Mouse (Mus musculus) midbrain, embryonic 16.5 days (tissue): ENCODE measurements at regions not wholly inside any gene's neighbourhood (a gene's known extent, or its start where the extent isn't known, plus 50 kb on each side); places are given as distances from the start of the nearest gene placed in this dataset.

Experiments
- ATAC-seq: fragments of 200-750 bp; cut with Nextera tagmentation; 2 replicates; pipeline ENCODE4 v1.8.0; 2017; ENCODE audit warnings: moderate TSS enrichment
- H3K27ac ChIP-seq: fragments of 300-500 bp; sonication (generic); 2 replicates; pipeline ENCODE4 v1.5.1; 2014; ENCODE audit warnings: mild to moderate bottlenecking, low read length, mixed read lengths
- H3K27me3 ChIP-seq: fragments of 300-500 bp; sonication (generic); 2 replicates; pipeline ENCODE4 v1.6.1; 2014; ENCODE audit warnings: low read depth, low read length, mixed read lengths; ENCODE audit not compliant: control insufficient read depth, insufficient read depth
- H3K36me3 ChIP-seq: fragments of 300-500 bp; sonication (generic); 2 replicates; pipeline ENCODE4 v1.6.1; 2014; ENCODE audit warnings: mild to moderate bottlenecking, low read length, moderate library complexity, mixed read lengths; ENCODE audit not compliant: control insufficient read depth, insufficient read depth
- H3K4me1 ChIP-seq: fragments of 300-500 bp; sonication (generic); 2 replicates; pipeline ENCODE4 v1.6.1; 2014; ENCODE audit warnings: mild to moderate bottlenecking, low read length, mixed read lengths; ENCODE audit not compliant: control insufficient read depth, insufficient read depth
- H3K4me2 ChIP-seq: fragments of 300-500 bp; sonication (generic); 2 replicates; pipeline ENCODE4 v1.6.1; 2014; ENCODE audit warnings: mild to moderate bottlenecking, low read length, mixed read lengths
- H3K4me3 ChIP-seq: fragments of 300-500 bp; sonication (generic); 2 replicates; pipeline ENCODE4 v1.5.1; 2014; ENCODE audit warnings: low read depth, mild to moderate bottlenecking, low read length, moderate library complexity, mixed read lengths
- H3K9ac ChIP-seq: fragments of 300-500 bp; sonication (generic); 2 replicates; pipeline ENCODE4 v1.6.1; 2014; ENCODE audit warnings: low read depth, low read length, mixed read lengths
- H3K9me3 ChIP-seq: fragments of 300-500 bp; sonication (generic); replicated peaks from 2 replicates; pipeline ENCODE4 v1.6.1; 2014; ENCODE audit warnings: mild to moderate bottlenecking, low read length, mixed read lengths; ENCODE audit not compliant: control insufficient read depth, poor library complexity, severe bottlenecking
- WGBS: fragments of 180-500 bp; shearing (Covaris S2); extraction: QIAGEN DNeasy Blood & Tissue Kit; methylation state at CpG from one replicate; pipeline ENCODE4 v1.1.7; 2014; 5-methylcytosine and 5-hydroxymethylcytosine counted together

- ATAC-seq: no peak
- Histone ChIP-seq H3K4me1 (peaks cover 4% of the 10 kb centered on the region; the same call in 1 of the 2 replicates), H3K9ac (no peak overlapping the region), H3K36me3 (no peaks in the 10 kb centered on the region), H3K4me3 (no peak overlapping the region), H3K27me3 (no peaks in the 10 kb centered on the region), H3K9me3 (no peaks in the 10 kb centered on the region), H3K4me2 (no peak overlapping the region), H3K27ac (no peak overlapping the region)
- 89% methylated on average over 5 of the region's 5 CpGs for WGBS
Observed at GRCm38 (mm10) chr9:50119412-50119811, 225.4 kb downstream of the Rpl10-ps3 start.

- H3K27ac ChIP-seq: no peak overlapping the region
- no peaks in the 10 kb centered on the region for H3K4me1 ChIP-seq
- no peak overlapping the region for H3K4me2 ChIP-seq
- WGBS: 84% methylated on average over 6 of the region's 6 CpGs
- H3K27me3 ChIP-seq: no peaks in the 10 kb centered on the region
- H3K9ac ChIP-seq: no peak overlapping the region
- no peaks in the 10 kb centered on the region for H3K36me3 ChIP-seq
- ATAC-seq: no peak
- no peaks in the 10 kb centered on the region for H3K9me3 ChIP-seq
- no peak overlapping the region for H3K4me3 ChIP-seq
Observed at GRCm38 (mm10) chr9:50118578-50118977, 226.2 kb downstream of the Rpl10-ps3 start.

GRCm38 (mm10) chr9:50106551-50106950, 238.2 kb downstream of the Rpl10-ps3 start:
- Histone ChIP-seq H3K36me3 (no peaks in the 10 kb centered on the region), H3K4me3 (no peak overlapping the region), H3K4me1 (peaks cover 9% of the 10 kb centered on the region), H3K9me3 (no peaks in the 10 kb centered on the region), H3K9ac (no peak overlapping the region), H3K27me3 (no peaks in the 10 kb centered on the region), H3K4me2 (no peak overlapping the region), H3K27ac (peak overlapping the region; percentile 60)
- ATAC-seq: no peak
- 31% methylated on average over 4 of the region's 4 CpGs for WGBS

- H3K27me3 ChIP-seq: no peaks in the 10 kb centered on the region
- ATAC-seq: no peak
- H3K4me1 ChIP-seq: peaks cover 9% of the 10 kb centered on the region
- H3K4me3 ChIP-seq: no peak overlapping the region
- no peak overlapping the region for H3K9ac ChIP-seq
- H3K36me3 ChIP-seq: no peaks in the 10 kb centered on the region
- no peaks in the 10 kb centered on the region for H3K9me3 ChIP-seq
- 18% methylated on average over 1 of the region's 1 CpGs for WGBS
- no peak overlapping the region for H3K4me2 ChIP-seq
- H3K27ac ChIP-seq: no peak overlapping the region
Observed at GRCm38 (mm10) chr9:50102766-50103165, 242.0 kb downstream of the Rpl10-ps3 start.

GRCm38 (mm10) chr9:50101061-50101460, 243.7 kb downstream of the Rpl10-ps3 start:
- no peak for ATAC-seq
- H3K27ac ChIP-seq: no peak overlapping the region
- H3K27me3 ChIP-seq: no peaks in the 10 kb centered on the region
- no peaks in the 10 kb centered on the region for H3K36me3 ChIP-seq
- H3K4me1 ChIP-seq: peaks cover 2% of the 10 kb centered on the region
- WGBS: 89% methylated on average over 1 of the region's 1 CpGs
- H3K9me3 ChIP-seq: no peaks in the 10 kb centered on the region
- H3K9ac ChIP-seq: no peak overlapping the region
- H3K4me3 ChIP-seq: no peak overlapping the region
- no peak overlapping the region for H3K4me2 ChIP-seq

- H3K27me3 ChIP-seq: no peaks in the 10 kb centered on the region
- no peaks in the 10 kb centered on the region for H3K4me1 ChIP-seq
- no peak overlapping the region for H3K4me3 ChIP-seq
- H3K36me3 ChIP-seq: no peaks in the 10 kb centered on the region
- H3K4me2 ChIP-seq: no peak overlapping the region
- no peak for ATAC-seq
- no peak overlapping the region for H3K27ac ChIP-seq
- no peaks in the 10 kb centered on the region for H3K9me3 ChIP-seq
- 68% methylated on average over 8 of the region's 8 CpGs for WGBS
- no peak overlapping the region for H3K9ac ChIP-seq
Observed at GRCm38 (mm10) chr9:50090968-50091367, 253.8 kb downstream of the Rpl10-ps3 start.

GRCm38 (mm10) chr9:50089916-50090315, 254.9 kb downstream of the Rpl10-ps3 start:
- no peak overlapping the region for H3K4me2 ChIP-seq
- no peaks in the 10 kb centered on the region for H3K9me3 ChIP-seq
- H3K36me3 ChIP-seq: no peaks in the 10 kb centered on the region
- H3K27me3 ChIP-seq: no peaks in the 10 kb centered on the region
- H3K9ac ChIP-seq: no peak overlapping the region
- 83% methylated on average over 3 of the region's 3 CpGs for WGBS
- H3K4me1 ChIP-seq: no peaks in the 10 kb centered on the region
- no peak overlapping the region for H3K27ac ChIP-seq
- H3K4me3 ChIP-seq: no peak overlapping the region
- no peak for ATAC-seq

- no peak for ATAC-seq
- Histone ChIP-seq H3K4me3 (no peak overlapping the region), H3K36me3 (no peaks in the 10 kb centered on the region), H3K4me2 (no peak overlapping the region), H3K4me1 (no peaks in the 10 kb centered on the region), H3K9ac (no peak overlapping the region), H3K27ac (no peak overlapping the region), H3K27me3 (no peaks in the 10 kb centered on the region), H3K9me3 (no peaks in the 10 kb centered on the region)
- WGBS: 77% methylated on average over 3 of the region's 3 CpGs
Observed at GRCm38 (mm10) chr9:50080205-50080604, 264.6 kb downstream of the Rpl10-ps3 start.

- H3K4me2 ChIP-seq: no peak overlapping the region
- H3K27me3 ChIP-seq: no peaks in the 10 kb centered on the region
- no peak overlapping the region for H3K27ac ChIP-seq
- H3K4me1 ChIP-seq: no peaks in the 10 kb centered on the region
- H3K9ac ChIP-seq: no peak overlapping the region
- no peak for ATAC-seq
- H3K36me3 ChIP-seq: no peaks in the 10 kb centered on the region
- no peak overlapping the region for H3K4me3 ChIP-seq
- H3K9me3 ChIP-seq: no peaks in the 10 kb centered on the region
- 67% methylated on average over 2 of the region's 2 CpGs for WGBS
Observed at GRCm38 (mm10) chr9:50068576-50068975, 269.9 kb upstream of the Ncam1 start.
